Mouse (Mus musculus): ENCODE data around the gene Cttn. TPM values are rescaled to one million over a fixed set of nuclear protein-coding genes. Genes with fewer than 3 reads are reported as not detected.

The Cttn gene
- polyA plus RNA-seq, 1 experiment from 2014 or later, result 177 TPM

DNA sequence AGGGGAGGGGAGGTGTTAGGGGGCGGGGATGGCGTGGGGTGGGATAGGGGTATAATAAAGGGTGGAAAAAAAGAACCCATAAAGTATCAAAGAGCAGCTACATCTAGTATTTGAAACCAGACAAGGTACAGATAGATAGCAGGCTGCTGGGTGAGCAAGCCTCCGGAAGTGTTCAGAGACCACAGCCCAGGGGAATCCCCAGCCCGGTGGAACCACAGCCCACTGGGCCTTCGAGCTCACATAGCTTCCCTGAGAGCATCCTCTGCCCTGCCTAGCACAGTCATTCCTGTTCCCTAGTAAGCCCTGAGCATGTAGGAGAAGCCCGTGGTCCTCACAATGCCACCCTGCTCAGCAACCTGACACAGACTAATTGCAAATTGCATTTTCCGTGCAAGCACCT lies 26.0 kb downstream of the Cttn start:
- ATAC-seq (ENCODE audit: insufficient number of reproducible peaks, insufficient read depth, low FRiP score, low read depth), result no peak
- Histone ChIP-seq H3K27me3 (ENCODE audit: control insufficient read depth, insufficient read depth, low read length) (no peaks in the 10 kb centered on the region), H3K9me3 (ENCODE audit: control insufficient read depth, low read depth, low read length) (no peaks in the 10 kb centered on the region), H3K4me2 (replicated peaks; ENCODE audit: low read depth, low read length) (no peak overlapping the region), H3K4me3 (ENCODE audit: low read depth, low read length) (no peak overlapping the region), H3K4me1 (ENCODE audit: control insufficient read depth, insufficient read depth, low read length) (no peaks in the 10 kb centered on the region), H3K27ac (ENCODE audit: low read length) (no peak overlapping the region), H3K9ac (replicated peaks; ENCODE audit: low read depth, low read length) (no peak overlapping the region), H3K36me3 (ENCODE audit: control insufficient read depth, insufficient read depth, low read length) (peaks cover 71% of the 10 kb centered on the region)
- WGBS, result 86% methylated on average over 7 of the region's 7 CpGs

DNA sequence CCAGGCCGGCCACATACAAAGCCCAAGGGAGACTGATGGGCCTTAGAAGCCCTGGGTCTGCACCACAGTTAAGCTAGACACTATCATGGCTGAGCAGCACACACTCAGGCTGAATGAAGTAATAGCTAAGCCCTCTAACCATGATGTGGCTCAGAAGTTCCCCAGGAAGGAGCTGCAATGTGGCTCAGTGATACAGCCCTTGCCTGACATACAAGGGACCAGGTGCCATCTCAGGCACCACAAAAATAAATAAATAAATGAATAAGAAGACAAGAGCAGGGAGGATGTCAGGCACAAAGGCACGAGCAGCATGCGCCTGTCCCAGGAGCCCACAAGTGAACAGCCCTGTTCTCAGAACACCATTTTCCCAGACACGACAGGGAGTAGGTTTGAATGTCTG lies 28.8 kb downstream of the Cttn start:
- Histone ChIP-seq H3K27ac (ENCODE audit: low read length) (no peak overlapping the region), H3K9me3 (ENCODE audit: control insufficient read depth, low read depth, low read length) (no peaks in the 10 kb centered on the region), H3K4me2 (replicated peaks; ENCODE audit: low read depth, low read length) (no peak overlapping the region), H3K27me3 (ENCODE audit: control insufficient read depth, insufficient read depth, low read length) (no peaks in the 10 kb centered on the region), H3K36me3 (ENCODE audit: control insufficient read depth, insufficient read depth, low read length) (peaks cover 79% of the 10 kb centered on the region), H3K4me3 (ENCODE audit: low read depth, low read length) (no peak overlapping the region), H3K9ac (replicated peaks; ENCODE audit: low read depth, low read length) (no peak overlapping the region), H3K4me1 (ENCODE audit: control insufficient read depth, insufficient read depth, low read length) (no peaks in the 10 kb centered on the region)
- no peak for ATAC-seq (ENCODE audit: insufficient number of reproducible peaks, insufficient read depth, low FRiP score, low read depth)
- 90% methylated on average over 4 of the region's 4 CpGs for WGBS

DNA sequence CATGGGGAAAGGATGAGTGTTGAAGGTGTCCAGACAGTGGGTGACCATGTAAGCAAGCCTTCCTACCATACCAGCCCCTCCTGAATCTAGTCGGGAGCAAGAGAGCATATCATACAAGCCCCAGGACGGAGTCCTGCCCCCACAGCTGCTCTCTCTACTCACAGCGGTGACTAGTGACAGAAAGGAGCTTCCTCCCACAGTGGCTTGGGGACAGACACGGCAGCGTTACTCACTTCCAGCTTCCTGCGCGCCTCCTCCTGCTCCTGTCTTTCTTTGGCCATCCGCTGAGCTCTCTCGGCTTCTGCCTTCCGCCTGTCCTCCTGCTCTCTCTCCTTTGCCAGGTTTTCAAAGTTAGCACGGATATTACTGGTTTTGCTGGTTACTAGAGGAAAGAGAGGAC lies 29.3 kb downstream of the Cttn start:
- no peak overlapping the region for H3K9ac ChIP-seq (replicated peaks; ENCODE audit: low read depth, low read length)
- H3K36me3 ChIP-seq (ENCODE audit: control insufficient read depth, insufficient read depth, low read length), result peaks cover 83% of the 10 kb centered on the region
- H3K4me2 ChIP-seq (replicated peaks; ENCODE audit: low read depth, low read length), result no peak overlapping the region
- no peak overlapping the region for H3K27ac ChIP-seq (ENCODE audit: low read length)
- no peak for ATAC-seq (ENCODE audit: insufficient number of reproducible peaks, insufficient read depth, low FRiP score, low read depth)
- no peaks in the 10 kb centered on the region for H3K4me1 ChIP-seq (ENCODE audit: control insufficient read depth, insufficient read depth, low read length)
- H3K4me3 ChIP-seq (ENCODE audit: low read depth, low read length), result no peak overlapping the region
- H3K27me3 ChIP-seq (ENCODE audit: control insufficient read depth, insufficient read depth, low read length), result no peaks in the 10 kb centered on the region
- no peaks in the 10 kb centered on the region for H3K9me3 ChIP-seq (ENCODE audit: control insufficient read depth, low read depth, low read length)
- 90% methylated on average over 11 of the region's 11 CpGs for WGBS

DNA sequence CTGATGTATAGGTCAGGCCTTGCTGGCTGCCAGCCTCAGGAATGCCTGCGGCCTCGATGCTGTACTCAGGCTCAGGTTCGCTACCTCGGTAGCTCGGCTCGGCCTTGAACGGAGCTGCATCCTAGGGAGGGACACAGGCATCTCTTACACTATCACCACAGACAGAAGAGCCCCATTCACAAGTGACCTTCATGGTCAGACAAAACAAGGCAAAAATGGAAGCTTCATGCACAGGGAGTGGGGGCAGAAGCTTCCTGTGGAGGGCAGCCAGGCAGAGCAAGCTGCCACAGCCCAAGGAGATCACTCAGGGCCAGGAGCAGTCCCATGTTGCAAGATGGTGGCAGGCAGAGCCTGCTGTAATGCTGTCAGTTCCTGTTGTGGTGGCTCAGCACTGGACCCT lies 32.0 kb downstream of the Cttn start:
- H3K27ac ChIP-seq (ENCODE audit: low read length), result no peak overlapping the region

DNA sequence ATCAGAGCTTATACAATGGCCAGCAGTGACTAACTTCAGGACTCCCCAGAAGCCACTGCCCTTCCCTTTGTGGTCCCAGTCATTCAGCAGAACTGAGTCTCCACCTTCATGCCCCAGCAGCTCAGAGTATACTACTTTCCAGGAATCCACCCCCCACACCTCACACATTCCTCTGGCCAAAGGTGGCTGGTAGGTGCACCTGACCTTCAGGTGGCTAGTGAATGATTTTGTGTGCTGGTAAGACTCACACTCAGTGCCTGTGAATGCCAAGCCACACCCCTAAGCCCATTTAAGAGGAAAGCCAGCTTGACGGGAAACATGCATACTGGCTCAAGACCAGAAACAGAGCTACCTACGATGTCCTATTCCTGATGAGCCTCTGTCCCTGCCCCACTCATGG lies 37.9 kb downstream of the Cttn start:
- ATAC-seq (ENCODE audit: insufficient number of reproducible peaks, insufficient read depth, low FRiP score, low read depth), result no peak
- H3K4me2 ChIP-seq (replicated peaks; ENCODE audit: low read depth, low read length), result no peak overlapping the region
- H3K27me3 ChIP-seq (ENCODE audit: control insufficient read depth, insufficient read depth, low read length), result no peaks in the 10 kb centered on the region
- no peaks in the 10 kb centered on the region for H3K9me3 ChIP-seq (ENCODE audit: control insufficient read depth, low read depth, low read length)
- H3K4me1 ChIP-seq (ENCODE audit: control insufficient read depth, insufficient read depth, low read length), result no peaks in the 10 kb centered on the region
- no peak overlapping the region for H3K4me3 ChIP-seq (ENCODE audit: low read depth, low read length)
- no peak overlapping the region for H3K9ac ChIP-seq (replicated peaks; ENCODE audit: low read depth, low read length)
- peaks cover 14% of the 10 kb centered on the region for H3K36me3 ChIP-seq (ENCODE audit: control insufficient read depth, insufficient read depth, low read length)
- 58% methylated on average over 2 of the region's 2 CpGs for WGBS
- H3K27ac ChIP-seq (ENCODE audit: low read length), result no peak overlapping the region

More for the DNA sequence above, 32.0 kb downstream of the Cttn start:
- Histone ChIP-seq H3K36me3 (ENCODE audit: control insufficient read depth, insufficient read depth, low read length) (peaks cover 65% of the 10 kb centered on the region), H3K9me3 (ENCODE audit: control insufficient read depth, low read depth, low read length) (no peaks in the 10 kb centered on the region), H3K27me3 (ENCODE audit: control insufficient read depth, insufficient read depth, low read length) (no peaks in the 10 kb centered on the region), H3K9ac (replicated peaks; ENCODE audit: low read depth, low read length) (no peak overlapping the region), H3K4me1 (ENCODE audit: control insufficient read depth, insufficient read depth, low read length) (no peaks in the 10 kb centered on the region), H3K4me3 (ENCODE audit: low read depth, low read length) (no peak overlapping the region), H3K4me2 (replicated peaks; ENCODE audit: low read depth, low read length) (no peak overlapping the region)
- no peak for ATAC-seq (ENCODE audit: insufficient number of reproducible peaks, insufficient read depth, low FRiP score, low read depth)
- WGBS, result 97% methylated on average over 7 of the region's 7 CpGs

DNA sequence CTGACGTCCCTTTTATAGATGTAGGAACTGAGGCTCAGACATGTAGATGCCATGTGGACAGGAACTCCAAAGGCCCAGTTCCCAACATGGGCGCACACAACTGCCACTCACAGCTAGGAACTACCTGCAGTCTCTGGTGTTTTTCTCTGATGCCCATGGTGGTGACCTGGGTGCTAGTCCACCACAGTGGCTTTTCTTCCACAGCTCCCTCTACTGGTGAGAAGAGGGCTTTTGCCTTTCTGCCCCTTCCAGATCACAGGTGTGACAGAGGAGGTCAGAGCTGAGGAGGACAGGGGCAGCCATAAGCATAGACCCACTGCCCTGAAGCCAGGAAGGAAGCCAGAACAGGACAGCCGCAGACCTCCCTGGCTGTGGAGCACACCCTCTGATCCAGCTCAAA lies 43.3 kb downstream of the Cttn start:
- Histone ChIP-seq H3K9me3 (ENCODE audit: control insufficient read depth, low read depth, low read length) (no peaks in the 10 kb centered on the region), H3K4me2 (replicated peaks; ENCODE audit: low read depth, low read length) (no peak overlapping the region), H3K36me3 (ENCODE audit: control insufficient read depth, insufficient read depth, low read length) (no peaks in the 10 kb centered on the region), H3K4me3 (ENCODE audit: low read depth, low read length) (no peak overlapping the region), H3K27ac (ENCODE audit: low read length) (no peak overlapping the region), H3K27me3 (ENCODE audit: control insufficient read depth, insufficient read depth, low read length) (no peaks in the 10 kb centered on the region), H3K9ac (replicated peaks; ENCODE audit: low read depth, low read length) (no peak overlapping the region), H3K4me1 (ENCODE audit: control insufficient read depth, insufficient read depth, low read length) (no peaks in the 10 kb centered on the region)
- ATAC-seq (ENCODE audit: insufficient number of reproducible peaks, insufficient read depth, low FRiP score, low read depth), result no peak
- 82% methylated on average over 3 of the region's 3 CpGs for WGBS

DNA sequence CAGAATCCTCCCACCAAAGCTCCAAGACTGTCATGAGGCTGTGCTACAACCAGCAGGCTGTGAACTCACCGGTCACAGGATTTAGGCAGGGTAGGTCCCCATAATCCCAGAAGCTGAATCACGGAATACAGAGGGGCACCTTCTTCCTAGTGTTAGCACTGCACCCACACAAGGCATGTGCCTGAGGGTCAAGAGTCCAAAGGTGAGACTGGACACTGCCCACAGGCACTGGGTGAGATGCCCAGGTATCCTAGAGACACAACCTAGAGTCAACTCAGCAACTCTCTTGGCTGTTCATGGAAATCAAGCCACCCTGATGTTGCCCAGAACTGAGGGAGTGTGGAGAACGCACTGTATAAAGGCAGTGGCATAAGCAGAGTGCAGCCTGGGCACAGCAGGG lies 44.2 kb downstream of the Cttn start:
- Histone ChIP-seq H3K4me1 (ENCODE audit: control insufficient read depth, insufficient read depth, low read length) (no peaks in the 10 kb centered on the region), H3K27me3 (ENCODE audit: control insufficient read depth, insufficient read depth, low read length) (no peaks in the 10 kb centered on the region), H3K9me3 (ENCODE audit: control insufficient read depth, low read depth, low read length) (no peaks in the 10 kb centered on the region), H3K4me3 (ENCODE audit: low read depth, low read length) (no peak overlapping the region), H3K27ac (ENCODE audit: low read length) (no peak overlapping the region), H3K36me3 (ENCODE audit: control insufficient read depth, insufficient read depth, low read length) (no peaks in the 10 kb centered on the region), H3K9ac (replicated peaks; ENCODE audit: low read depth, low read length) (no peak overlapping the region), H3K4me2 (replicated peaks; ENCODE audit: low read depth, low read length) (no peak overlapping the region)
- no peak for ATAC-seq (ENCODE audit: insufficient number of reproducible peaks, insufficient read depth, low FRiP score, low read depth)
- 83% methylated on average over 3 of the region's 3 CpGs for WGBS

DNA sequence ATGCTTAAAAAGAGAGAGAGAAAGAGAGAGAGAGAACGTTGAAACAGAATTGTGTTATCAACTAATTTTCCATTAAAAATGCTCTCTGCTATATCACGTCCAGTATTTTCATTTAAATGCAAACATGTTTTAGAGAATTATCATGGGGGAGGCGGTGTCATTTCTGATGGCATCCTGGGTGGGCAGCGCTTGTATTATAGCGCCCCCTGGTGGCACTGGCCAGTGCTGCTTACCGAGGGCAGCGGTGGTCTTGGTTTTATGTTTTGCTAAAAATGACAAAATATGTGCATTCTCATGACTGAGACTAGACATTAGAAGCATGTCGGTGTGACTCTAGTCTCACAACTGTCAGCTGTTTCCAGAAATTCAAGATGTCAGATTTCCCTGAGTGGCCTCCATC lies 44.9 kb downstream of the Cttn start:
- Histone ChIP-seq H3K4me1 (ENCODE audit: control insufficient read depth, insufficient read depth, low read length) (no peaks in the 10 kb centered on the region), H3K27me3 (ENCODE audit: control insufficient read depth, insufficient read depth, low read length) (no peaks in the 10 kb centered on the region), H3K9me3 (ENCODE audit: control insufficient read depth, low read depth, low read length) (no peaks in the 10 kb centered on the region), H3K27ac (ENCODE audit: low read length) (no peak overlapping the region), H3K36me3 (ENCODE audit: control insufficient read depth, insufficient read depth, low read length) (no peaks in the 10 kb centered on the region), H3K4me2 (replicated peaks; ENCODE audit: low read depth, low read length) (no peak overlapping the region), H3K9ac (replicated peaks; ENCODE audit: low read depth, low read length) (no peak overlapping the region), H3K4me3 (ENCODE audit: low read depth, low read length) (no peak overlapping the region)
- no peak for ATAC-seq (ENCODE audit: insufficient number of reproducible peaks, insufficient read depth, low FRiP score, low read depth)
- WGBS, result 7% methylated on average over 8 of the region's 8 CpGs

DNA sequence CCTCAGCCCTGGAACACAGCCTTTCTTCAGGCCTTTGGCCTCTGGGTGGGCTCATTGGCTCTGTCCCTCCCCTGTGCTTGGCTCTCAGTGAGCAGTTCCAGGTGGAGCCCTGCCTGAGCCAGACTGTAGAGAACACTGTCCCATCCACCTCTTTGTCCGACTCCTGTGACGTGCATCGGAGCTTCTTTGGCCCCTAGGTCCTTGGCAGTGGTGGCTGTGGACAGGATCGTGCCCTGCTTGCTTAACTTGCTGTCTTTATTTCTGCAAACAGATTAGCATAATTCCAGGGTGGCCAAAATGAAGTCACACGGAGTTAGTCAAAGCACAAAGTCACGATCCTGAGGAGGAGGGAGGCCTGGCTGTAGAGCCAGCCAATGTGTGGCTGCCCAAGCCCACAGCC lies 49.3 kb downstream of the Cttn start:
- no peak overlapping the region for H3K4me2 ChIP-seq (replicated peaks; ENCODE audit: low read depth, low read length)
- H3K9ac ChIP-seq (replicated peaks; ENCODE audit: low read depth, low read length), result no peak overlapping the region
- 70% methylated on average over 6 of the region's 6 CpGs for WGBS
- H3K4me1 ChIP-seq (ENCODE audit: control insufficient read depth, insufficient read depth, low read length), result peaks cover 16% of the 10 kb centered on the region; the same call in 1 of the 2 replicates
- H3K36me3 ChIP-seq (ENCODE audit: control insufficient read depth, insufficient read depth, low read length), result no peaks in the 10 kb centered on the region
- H3K27me3 ChIP-seq (ENCODE audit: control insufficient read depth, insufficient read depth, low read length), result no peaks in the 10 kb centered on the region
- ATAC-seq (ENCODE audit: insufficient number of reproducible peaks, insufficient read depth, low FRiP score, low read depth), result no peak
- H3K27ac ChIP-seq (ENCODE audit: low read length), result no peak overlapping the region
- no peak overlapping the region for H3K4me3 ChIP-seq (ENCODE audit: low read depth, low read length)
- no peaks in the 10 kb centered on the region for H3K9me3 ChIP-seq (ENCODE audit: control insufficient read depth, low read depth, low read length)

Measured in stomach, embryonic 14.5 days (tissue).